Mouse (Mus musculus): ENCODE data around the gene Pbld1. TPM values are rescaled to one million over a fixed set of nuclear protein-coding genes. Genes with fewer than 3 reads are reported as not detected.

Pbld1 gene
- total and polyA plus RNA-seq, 3 experiments: 0.47 to 0.50 TPM; not detected in 1

- DNase-seq (ENCODE audit: low read depth, low spot score): peak; percentile 10
- no peaks in the 10 kb centered on the region for H3K36me3 ChIP-seq (ENCODE audit: control insufficient read depth in 1 of 2, insufficient read depth in 2 of 2, low read length in 2 of 2)
- no peaks in the 10 kb centered on the region for H3K9me3 ChIP-seq (replicated peaks; ENCODE audit: insufficient read depth, low read length)
- no peak overlapping the region for H3K27ac ChIP-seq (ENCODE audit: control insufficient read depth, low read depth, low read length)
- H3K27me3 ChIP-seq (ENCODE audit: control insufficient read depth in 1 of 2, insufficient read depth in 2 of 2, low read length in 2 of 2): no peaks in the 10 kb centered on the region; a peak in 1 of 4 replicates
- no peaks in the 10 kb centered on the region for H3K79me2 ChIP-seq (ENCODE audit: control insufficient read depth, insufficient read depth, low read length, poor library complexity)
- TF ChIP-seq ZNF384 (IDR thresholded peaks at IDR 0.05; ENCODE audit: low read depth, low read length) (0 out of 2 replicates have a peak, but pooled peaks have one; percentile 15), ETS1 (IDR thresholded peaks at IDR 0.05; ENCODE audit: low read depth, low read length) (no peak), POLR2AphosphoS5 (IDR thresholded peaks at IDR 0.05; ENCODE audit: borderline replicate concordance, low read depth, low read length) (no peak), TAL1 (IDR thresholded peaks at IDR 0.05; ENCODE audit: low read length) (no peak), RAD21 (IDR thresholded peaks at IDR 0.05; ENCODE audit: low read depth, low read length) (peak; percentile 34), MYB (IDR thresholded peaks at IDR 0.05; ENCODE audit: low read depth, low read length) (no peak), ZKSCAN1 (IDR thresholded peaks at IDR 0.05; ENCODE audit: low read depth, low read length) (no peak), MXI1 (IDR thresholded peaks at IDR 0.05; ENCODE audit: low read depth, low read length) (no peak), CTCF (IDR thresholded peaks at IDR 0.05 in 2 of 3, conservative IDR thresholded peaks at IDR 0.05 in 1 of 3; ENCODE audit: control insufficient read depth in 1 of 3, insufficient read depth in 1 of 3, low read depth in 2 of 3, low read length in 3 of 3, poor library complexity in 1 of 3, severe bottlenecking in 1 of 3) (peak; percentile 21 to 49 (median 40); a peak in 5 of 6 replicates), BHLHE40 (IDR thresholded peaks at IDR 0.05; ENCODE audit: borderline replicate concordance, low read depth, low read length) (no peak), UBTF (IDR thresholded peaks at IDR 0.05; ENCODE audit: borderline replicate concordance, insufficient read depth, low read depth, low read length) (no peak), USF2 (IDR thresholded peaks at IDR 0.05; ENCODE audit: borderline replicate concordance in 1 of 2, insufficient read depth in 1 of 2, low read depth in 1 of 2, low read length in 2 of 2) (no peak), ZMIZ1 (IDR thresholded peaks at IDR 0.05; ENCODE audit: low read depth, low read length) (no peak), SMC3 (IDR thresholded peaks at IDR 0.05; ENCODE audit: low read depth, low read length) (peak; percentile 21), POLR2AphosphoS2 (IDR thresholded peaks at IDR 0.05; ENCODE audit: low read length) (no peak), MAFK (IDR thresholded peaks at IDR 0.05; ENCODE audit: borderline replicate concordance, low read depth, low read length) (no peak), MEF2A (IDR thresholded peaks at IDR 0.05; ENCODE audit: extremely low read depth, insufficient replicate concordance, low read depth, low read length, poor library complexity, severe bottlenecking) (no peak), KAT2A (conservative IDR thresholded peaks at IDR 0.05; ENCODE audit: low read depth, low read length) (no peak), MAZ (IDR thresholded peaks at IDR 0.05; ENCODE audit: low read depth, low read length) (no peak), TBP (IDR thresholded peaks at IDR 0.05; ENCODE audit: low read depth, low read length) (no peak)
- no peaks in the 10 kb centered on the region for H3K4me1 ChIP-seq (ENCODE audit: control insufficient read depth in 1 of 2, insufficient read depth in 2 of 2, low read length in 2 of 2)
- H3K4me3 ChIP-seq (ENCODE audit: control insufficient read depth in 1 of 2, insufficient read depth in 1 of 2, low read depth in 2 of 2, low read length in 2 of 2): no peak overlapping the region
- H3K9ac ChIP-seq (ENCODE audit: control insufficient read depth, low read depth, low read length, poor library complexity, severe bottlenecking): no peak overlapping the region
Observed at GRCm38 (mm10) chr10:63117583-63117982, 57.6 kb downstream of the Pbld1 start.

GRCm38 (mm10) chr10:63119916-63120315 is 60.0 kb downstream of the Pbld1 start:
- no peaks in the 10 kb centered on the region for H3K9me3 ChIP-seq (replicated peaks; ENCODE audit: insufficient read depth, low read length)
- no peak overlapping the region for H3K27ac ChIP-seq (ENCODE audit: control insufficient read depth, low read depth, low read length)
- DNase-seq (ENCODE audit: low read depth, low spot score): no peak
- no peak overlapping the region for H3K9ac ChIP-seq (ENCODE audit: control insufficient read depth, low read depth, low read length, poor library complexity, severe bottlenecking)
- TF ChIP-seq SMC3 (IDR thresholded peaks at IDR 0.05; ENCODE audit: low read depth, low read length): no peak
- TF ChIP-seq USF2 (IDR thresholded peaks at IDR 0.05; ENCODE audit: borderline replicate concordance in 1 of 2, insufficient read depth in 1 of 2, low read depth in 1 of 2, low read length in 2 of 2): no peak
- no peak for TF ChIP-seq TAL1 (IDR thresholded peaks at IDR 0.05; ENCODE audit: low read length)
- TF ChIP-seq ZNF384 (IDR thresholded peaks at IDR 0.05; ENCODE audit: low read depth, low read length): no peak
- TF ChIP-seq HCFC1 (IDR thresholded peaks at IDR 0.05; ENCODE audit: low read depth, low read length): no peak
- no peak for TF ChIP-seq NRF1 (IDR thresholded peaks at IDR 0.05; ENCODE audit: insufficient read depth, low read depth, low read length, poor library complexity, severe bottlenecking)
- no peak for TF ChIP-seq KAT2A (conservative IDR thresholded peaks at IDR 0.05; ENCODE audit: low read depth, low read length)
- no peak for TF ChIP-seq MYB (IDR thresholded peaks at IDR 0.05; ENCODE audit: low read depth, low read length)
- TF ChIP-seq MAZ (IDR thresholded peaks at IDR 0.05; ENCODE audit: low read depth, low read length): no peak
- TF ChIP-seq MAX (IDR thresholded peaks at IDR 0.05; ENCODE audit: low read length): no peak
- TF ChIP-seq BHLHE40 (IDR thresholded peaks at IDR 0.05; ENCODE audit: borderline replicate concordance, low read depth, low read length): no peak
- no peak for TF ChIP-seq TCF12 (IDR thresholded peaks at IDR 0.05; ENCODE audit: low read depth, low read length)
- no peak for TF ChIP-seq CTCF (IDR thresholded peaks at IDR 0.05 in 2 of 3, conservative IDR thresholded peaks at IDR 0.05 in 1 of 3; ENCODE audit: control insufficient read depth in 1 of 3, insufficient read depth in 1 of 3, low read depth in 2 of 3, low read length in 3 of 3, poor library complexity in 1 of 3, severe bottlenecking in 1 of 3)
- TF ChIP-seq POLR2AphosphoS2 (IDR thresholded peaks at IDR 0.05; ENCODE audit: low read length): no peak
- TF ChIP-seq TBP (IDR thresholded peaks at IDR 0.05; ENCODE audit: low read depth, low read length): no peak
- H3K79me2 ChIP-seq (ENCODE audit: control insufficient read depth, insufficient read depth, low read length, poor library complexity): no peaks in the 10 kb centered on the region
- H3K27me3 ChIP-seq (ENCODE audit: control insufficient read depth in 1 of 2, insufficient read depth in 2 of 2, low read length in 2 of 2): no peaks in the 10 kb centered on the region; a peak in 1 of 4 replicates
- H3K36me3 ChIP-seq (ENCODE audit: control insufficient read depth in 1 of 2, insufficient read depth in 2 of 2, low read length in 2 of 2): no peaks in the 10 kb centered on the region
- H3K4me3 ChIP-seq (ENCODE audit: control insufficient read depth in 1 of 2, insufficient read depth in 1 of 2, low read depth in 2 of 2, low read length in 2 of 2): no peak overlapping the region
- no peaks in the 10 kb centered on the region for H3K4me1 ChIP-seq (ENCODE audit: control insufficient read depth in 1 of 2, insufficient read depth in 2 of 2, low read length in 2 of 2)
